Mouse (Mus musculus): Measurements from ENCODE around the gene Gm44973.

GRCm38 (mm10) chr7:5073586-5073985 is 58.3 kb downstream of the Gm44973 start:
- TF ChIP-seq CTCF (IDR thresholded peaks at IDR 0.05; ENCODE audit: low read depth): no peak
- no peak for TF ChIP-seq EP300 (IDR thresholded peaks at IDR 0.05; ENCODE audit: low read depth)
